Mouse (Mus musculus) brain, embryonic 18.5 days (tissue): Measurements from ENCODE around the gene H2-M5.
A peak's percentile ranks its signal among the peaks of the same experiment; 100 is the strongest.

Experiments used
- DNase-seq: peaks from one replicate; pipeline ENCODE4 v3.0.0-alpha.2; 2012; ENCODE audit warnings: low read depth, low spot score

The H2-M5 gene

GRCm38 (mm10) chr17:36949265-36949664, 40.1 kb downstream of the H2-M5 start:
- DNase-seq, result no peak

GRCm38 (mm10) chr17:36948286-36948685, 41.1 kb downstream of the H2-M5 start:
- DNase-seq, result no peak

GRCm38 (mm10) chr17:36947051-36947819, 42.1 kb downstream of the H2-M5 start:
- DNase-seq, result peak; percentile 20

GRCm38 (mm10) chr17:36944121-36944775, 45.1 kb downstream of the H2-M5 start:
- DNase-seq, result no peak

GRCm38 (mm10) chr17:36943691-36944090, 45.6 kb downstream of the H2-M5 start:
- DNase-seq, result no peak

GRCm38 (mm10) chr17:36942791-36943471, 46.4 kb downstream of the H2-M5 start, which contains the start of gene Rnf39:
Gene Rnf39 (plus strand): TSS chr17:36942918.
- no peak for DNase-seq

- DNase-seq, result no peak
Observed at GRCm38 (mm10) chr17:36942391-36942790, 46.9 kb downstream of the H2-M5 start.

GRCm38 (mm10) chr17:36938056-36938455, 51.3 kb downstream of the H2-M5 start:
- DNase-seq, result no peak
